Mouse (Mus musculus) right cerebral cortex, postnatal 36 days (tissue): Measurements from ENCODE around the gene Cideb.

Experiments used
- DNase-seq, 2 experiments: peaks; one replicate each; pipeline ENCODE4 v3.0.0; 2022; ENCODE audit warnings: low spot score in 2 of 2, mixed read lengths in 1 of 2

Cideb gene

GRCm38 (mm10) chr14:55758363-55758784, at the start of gene Cideb:
Cideb (minus strand) TSS chr14:55758458.
- no peak for DNase-seq

- no peak for DNase-seq
Measured at GRCm38 (mm10) chr14:55795380-55796163, 37.3 kb upstream of the Cideb start.

GRCm38 (mm10) chr14:55793946-55794345, 35.7 kb upstream of the Cideb start:
- DNase-seq: no peak

GRCm38 (mm10) chr14:55793461-55793860, 35.2 kb upstream of the Cideb start:
- no peak for DNase-seq

GRCm38 (mm10) chr14:55788256-55789050, 30.2 kb upstream of the Cideb start, which contains the start of gene Ripk3:
Ripk3 (minus strand) TSS chr14:55788865.
- DNase-seq: no peak

- no peak for DNase-seq
Measured at GRCm38 (mm10) chr14:55787731-55788130, 29.5 kb upstream of the Cideb start.

- no peak for DNase-seq
Measured at GRCm38 (mm10) chr14:55785195-55785594, 26.9 kb upstream of the Cideb start.

- no peak for DNase-seq
Measured at GRCm38 (mm10) chr14:55783958-55784235, 25.6 kb upstream of the Cideb start, which contains the start of gene Adcy4. Adcy4 (minus strand) TSS chr14:55784095.

- no peak for DNase-seq
Measured at GRCm38 (mm10) chr14:55783171-55783957, 25.1 kb upstream of the Cideb start.

- DNase-seq: no peak
Measured at GRCm38 (mm10) chr14:55782361-55782960, 24.2 kb upstream of the Cideb start.

GRCm38 (mm10) chr14:55781310-55781709, 23.1 kb upstream of the Cideb start:
- DNase-seq: peak in 1 of 2 experiments; percentile 43

GRCm38 (mm10) chr14:55780736-55781135, 22.5 kb upstream of the Cideb start:
- no peak for DNase-seq

- DNase-seq: no peak
Measured at GRCm38 (mm10) chr14:55779656-55780055, 21.4 kb upstream of the Cideb start.

GRCm38 (mm10) chr14:55778686-55779085, 20.4 kb upstream of the Cideb start:
- DNase-seq: no peak

- DNase-seq: no peak
Measured at GRCm38 (mm10) chr14:55777806-55778205, 19.5 kb upstream of the Cideb start.

- DNase-seq: no peak
Measured at GRCm38 (mm10) chr14:55777176-55777575, 18.9 kb upstream of the Cideb start.

- DNase-seq: no peak
Measured at GRCm38 (mm10) chr14:55776711-55777110, 18.5 kb upstream of the Cideb start.

GRCm38 (mm10) chr14:55769087-55769703, 10.9 kb upstream of the Cideb start:
- DNase-seq: no peak

- DNase-seq: no peak
Measured at GRCm38 (mm10) chr14:55768555-55768954, 10.3 kb upstream of the Cideb start.

GRCm38 (mm10) chr14:55767519-55768414, 9.5 kb upstream of the Cideb start:
- no peak for DNase-seq
